ENCODE assay signal across 21 mouse cellular contexts in genomic region chr1:187163571-187163970, GRCm38 (mm10). TPM values are rescaled to one million over a fixed set of nuclear protein-coding genes. Genes with fewer than 3 reads are reported as not detected.
"Had no signal": no experiment of that assay in that cellular context is flagged by ENCODE, and none has a peak within 500 bp of the region (broad histone marks: within the 10 kb centered on the region; RNA-seq: fewer than 3 reads in every experiment).

No protein-coding gene starts in this region.

- ATAC-seq: liver, embryonic 12.5 days; liver, postnatal 0 days; lung, postnatal 0 days; midbrain, embryonic 13.5 days; midbrain, embryonic 15.5 days; midbrain, embryonic 16.5 days had no signal

- DNase-seq: left cerebral cortex, postnatal 4 days; liver; liver, embryonic 13.5 days; liver, postnatal 0 days; lung, adult 18-20 months; lung, adult 2 months; lung, embryonic 14.5 days; lung, postnatal 10 days; lung, postnatal 14 days; lung, postnatal 36 days; lung, postnatal 4 days; midbrain, embryonic 14.5 days had no signal

RNA-seq across cellular contexts. Expression of gene Spata17, which starts 51.7 kb away (rescaled TPM):
- total RNA-seq: megakaryocyte, adult 5-6 weeks; monocyte, adult 5-6 weeks had no signal
- polyA plus RNA-seq: liver, adult 2 months; macrophage had no signal
